Mouse (Mus musculus) limb, embryonic 12.5 days (tissue): ENCODE measurements at regions not wholly inside any gene's neighbourhood (a gene's known extent, or its start where the extent isn't known, plus 50 kb on each side); places are given as distances from the start of the nearest gene placed in this dataset.
A peak's percentile ranks its signal among the peaks of the same experiment; 100 is the strongest.

Source experiments
- ATAC-seq: fragments of 200-750 bp; cut with Nextera tagmentation; 2 replicates; pipeline ENCODE4 v1.8.0; 2017; ENCODE audit warnings: low read depth, moderate TSS enrichment; ENCODE audit not compliant: insufficient number of reproducible peaks, insufficient read depth, low FRiP score, low TSS enrichment
- H3K27ac ChIP-seq: fragments of 300-500 bp; sonication (generic); 2 replicates; pipeline ENCODE4 v1.5.1; 2016; ENCODE audit warnings: mild to moderate bottlenecking, moderate library complexity
- H3K27me3 ChIP-seq: fragments of 300-500 bp; sonication (generic); 2 replicates; pipeline ENCODE4 v1.6.1; 2016; ENCODE audit warnings: mild to moderate bottlenecking, moderate library complexity
- H3K36me3 ChIP-seq: fragments of 300-500 bp; sonication (generic); 2 replicates; pipeline ENCODE4 v1.6.1; 2016; ENCODE audit warnings: mild to moderate bottlenecking, moderate library complexity
- H3K4me1 ChIP-seq: fragments of 300-500 bp; sonication (generic); replicated peaks from 2 replicates; pipeline ENCODE4 v1.6.1; 2016
- H3K4me2 ChIP-seq: fragments of 300-500 bp; sonication (generic); 2 replicates; pipeline ENCODE4 v1.6.1; 2016; ENCODE audit warnings: mild to moderate bottlenecking, moderate library complexity
- H3K4me3 ChIP-seq: fragments of 300-500 bp; sonication (generic); replicated peaks from 2 replicates; pipeline ENCODE4 v1.5.1; 2016; ENCODE audit warnings: mild to moderate bottlenecking
- H3K9ac ChIP-seq: fragments of 300-500 bp; sonication (generic); replicated peaks from 2 replicates; pipeline ENCODE4 v1.6.1; 2016; ENCODE audit warnings: mild to moderate bottlenecking, moderate library complexity
- H3K9me3 ChIP-seq: fragments of 300-500 bp; sonication (generic); 2 replicates; pipeline ENCODE4 v1.6.1; 2016; ENCODE audit warnings: mild to moderate bottlenecking, moderate library complexity
- WGBS: fragments of 180-500 bp; shearing (Covaris S2); methylation state at CpG from one replicate; pipeline ENCODE4 v1.1.7; 2016; 5-methylcytosine and 5-hydroxymethylcytosine counted together

- Histone ChIP-seq H3K4me2 (no peak overlapping the region), H3K9ac (no peak overlapping the region)
Measured at GRCm38 (mm10) chr2:129883417-129883816, 83.1 kb downstream of the Stk35 start.

DNA sequence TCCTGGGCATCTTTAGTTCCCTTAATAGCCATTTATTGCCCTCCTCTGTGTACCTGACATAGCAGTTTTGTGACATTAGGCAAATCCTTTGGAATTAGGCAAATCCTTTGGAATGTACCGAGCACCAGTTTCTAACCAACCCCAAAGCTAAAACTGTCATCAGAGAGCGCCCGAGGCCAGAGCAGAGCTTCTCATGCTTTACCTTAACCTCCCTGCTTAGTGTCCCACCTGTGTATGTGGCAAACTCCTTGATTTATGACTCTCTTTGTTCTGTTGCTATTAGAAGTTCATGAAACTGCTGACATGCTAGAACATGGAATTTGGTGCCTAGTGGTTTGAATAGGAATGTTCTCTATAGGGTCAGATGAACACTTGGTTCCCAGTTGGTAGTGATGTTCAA, 84.0 kb downstream of the Stk35 start:
- Histone ChIP-seq H3K36me3 (no peaks in the 10 kb centered on the region), H3K9ac (no peak overlapping the region), H3K4me2 (no peak overlapping the region), H3K27me3 (no peaks in the 10 kb centered on the region), H3K4me3 (no peak overlapping the region), H3K9me3 (no peaks in the 10 kb centered on the region), H3K27ac (no peak overlapping the region), H3K4me1 (no peaks in the 10 kb centered on the region)
- no peak for ATAC-seq
- 36% methylated on average over 3 of the region's 3 CpGs for WGBS

More at GRCm38 (mm10) chr2:129883417-129883816, 83.1 kb downstream of the Stk35 start:
- H3K4me3 ChIP-seq, result no peak overlapping the region
- H3K27me3 ChIP-seq, result no peaks in the 10 kb centered on the region
- no peaks in the 10 kb centered on the region for H3K36me3 ChIP-seq
- no peak for ATAC-seq
- WGBS, result 20% methylated on average over 6 of the region's 6 CpGs
- H3K9me3 ChIP-seq, result no peaks in the 10 kb centered on the region
- H3K27ac ChIP-seq, result no peak overlapping the region
- no peaks in the 10 kb centered on the region for H3K4me1 ChIP-seq

GRCm38 (mm10) chr2:129885536-129885935, 85.2 kb downstream of the Stk35 start:
- H3K4me3 ChIP-seq, result no peak overlapping the region
- 91% methylated on average over 7 of the region's 7 CpGs for WGBS
- H3K4me1 ChIP-seq, result no peaks in the 10 kb centered on the region
- no peaks in the 10 kb centered on the region for H3K27me3 ChIP-seq
- no peak overlapping the region for H3K27ac ChIP-seq
- H3K4me2 ChIP-seq, result no peak overlapping the region
- ATAC-seq, result no peak
- H3K9me3 ChIP-seq, result 0 out of 2 replicates have a peak, but pooled peaks cover 5% of the 10 kb centered on the region
- no peak overlapping the region for H3K9ac ChIP-seq
- H3K36me3 ChIP-seq, result no peaks in the 10 kb centered on the region

- H3K4me2 ChIP-seq, result no peak overlapping the region
- 0 out of 2 replicates have a peak, but pooled peaks cover 5% of the 10 kb centered on the region for H3K9me3 ChIP-seq
- no peak for ATAC-seq
- no peaks in the 10 kb centered on the region for H3K4me1 ChIP-seq
- H3K27ac ChIP-seq, result no peak overlapping the region
- H3K36me3 ChIP-seq, result no peaks in the 10 kb centered on the region
- no peak overlapping the region for H3K9ac ChIP-seq
- no peaks in the 10 kb centered on the region for H3K27me3 ChIP-seq
- WGBS, result 75% methylated on average over 7 of the region's 7 CpGs
- no peak overlapping the region for H3K4me3 ChIP-seq
Measured at GRCm38 (mm10) chr2:129893231-129893630, 92.9 kb downstream of the Stk35 start.

DNA sequence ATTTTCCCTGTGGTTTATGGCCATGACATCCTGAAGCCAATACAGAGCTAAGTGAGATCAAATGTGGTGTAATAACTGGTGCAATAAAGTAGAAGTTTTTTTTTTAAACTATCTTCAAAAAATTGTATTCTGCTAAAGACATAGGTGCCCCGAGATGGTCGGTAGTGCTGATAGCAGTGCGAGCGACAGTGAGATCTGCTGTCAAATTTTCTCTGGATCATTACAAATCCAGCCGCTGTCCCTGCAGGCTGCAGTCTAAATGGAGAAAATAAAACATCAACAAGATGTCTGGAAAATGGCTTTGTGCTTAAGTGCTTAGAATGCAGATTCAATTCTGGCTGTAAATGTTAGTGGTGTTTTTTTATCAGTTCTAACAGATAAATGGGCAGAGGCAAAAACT, 93.5 kb downstream of the Stk35 start:
- WGBS, result 84% methylated on average over 5 of the region's 5 CpGs
- Histone ChIP-seq H3K4me1 (no peaks in the 10 kb centered on the region), H3K9ac (no peak overlapping the region), H3K36me3 (no peaks in the 10 kb centered on the region), H3K27me3 (no peaks in the 10 kb centered on the region), H3K9me3 (0 out of 2 replicates have a peak, but pooled peaks cover 5% of the 10 kb centered on the region), H3K4me2 (no peak overlapping the region), H3K27ac (no peak overlapping the region), H3K4me3 (no peak overlapping the region)
- ATAC-seq, result no peak

GRCm38 (mm10) chr2:129894906-129895305, 94.6 kb downstream of the Stk35 start:
- H3K27me3 ChIP-seq, result no peaks in the 10 kb centered on the region

DNA sequence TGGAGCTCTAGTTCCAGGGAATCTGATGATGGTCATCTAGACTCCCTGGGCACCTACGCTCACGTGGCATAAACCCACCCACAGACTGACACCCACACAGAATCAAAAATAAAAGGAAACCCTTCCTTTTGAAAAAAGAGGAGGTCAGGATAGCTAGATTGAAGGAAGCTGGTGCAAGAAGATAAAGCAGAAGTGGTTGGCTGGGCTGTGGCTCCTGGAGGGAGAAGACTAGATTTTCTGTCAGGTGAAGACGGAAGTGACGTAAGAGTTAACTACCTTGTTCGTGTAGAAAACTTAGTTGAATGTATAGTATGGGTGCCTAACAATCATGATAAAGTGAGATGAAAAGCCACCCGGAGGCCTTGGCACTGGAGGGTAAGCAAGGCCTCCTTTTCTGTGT, 95.1 kb downstream of the Stk35 start:
- no peaks in the 10 kb centered on the region for H3K4me1 ChIP-seq
- ATAC-seq, result no peak
- no peak overlapping the region for H3K27ac ChIP-seq
- H3K4me3 ChIP-seq, result no peak overlapping the region
- no peaks in the 10 kb centered on the region for H3K27me3 ChIP-seq
- H3K9ac ChIP-seq, result no peak overlapping the region
- no peak overlapping the region for H3K4me2 ChIP-seq
- H3K9me3 ChIP-seq, result 0 out of 2 replicates have a peak, but pooled peaks cover 1% of the 10 kb centered on the region
- H3K36me3 ChIP-seq, result no peaks in the 10 kb centered on the region
- 86% methylated on average over 6 of the region's 6 CpGs for WGBS

More at GRCm38 (mm10) chr2:129894906-129895305, 94.6 kb downstream of the Stk35 start:
- no peak for ATAC-seq
- Histone ChIP-seq H3K4me3 (no peak overlapping the region), H3K4me1 (no peaks in the 10 kb centered on the region), H3K9ac (no peak overlapping the region), H3K36me3 (no peaks in the 10 kb centered on the region), H3K4me2 (no peak overlapping the region), H3K27ac (no peak overlapping the region), H3K9me3 (0 out of 2 replicates have a peak, but pooled peaks cover 5% of the 10 kb centered on the region)
- WGBS, result 75% methylated on average over 8 of the region's 8 CpGs

GRCm38 (mm10) chr2:129896696-129897095, 96.4 kb downstream of the Stk35 start:
- ATAC-seq, result no peak
- H3K4me3 ChIP-seq, result no peak overlapping the region
- no peak overlapping the region for H3K9ac ChIP-seq
- H3K9me3 ChIP-seq, result no peaks in the 10 kb centered on the region
- no peaks in the 10 kb centered on the region for H3K36me3 ChIP-seq
- H3K27me3 ChIP-seq, result no peaks in the 10 kb centered on the region
- H3K4me2 ChIP-seq, result no peak overlapping the region
- 88% methylated on average over 4 of the region's 4 CpGs for WGBS
- H3K27ac ChIP-seq, result no peak overlapping the region
- no peaks in the 10 kb centered on the region for H3K4me1 ChIP-seq

DNA sequence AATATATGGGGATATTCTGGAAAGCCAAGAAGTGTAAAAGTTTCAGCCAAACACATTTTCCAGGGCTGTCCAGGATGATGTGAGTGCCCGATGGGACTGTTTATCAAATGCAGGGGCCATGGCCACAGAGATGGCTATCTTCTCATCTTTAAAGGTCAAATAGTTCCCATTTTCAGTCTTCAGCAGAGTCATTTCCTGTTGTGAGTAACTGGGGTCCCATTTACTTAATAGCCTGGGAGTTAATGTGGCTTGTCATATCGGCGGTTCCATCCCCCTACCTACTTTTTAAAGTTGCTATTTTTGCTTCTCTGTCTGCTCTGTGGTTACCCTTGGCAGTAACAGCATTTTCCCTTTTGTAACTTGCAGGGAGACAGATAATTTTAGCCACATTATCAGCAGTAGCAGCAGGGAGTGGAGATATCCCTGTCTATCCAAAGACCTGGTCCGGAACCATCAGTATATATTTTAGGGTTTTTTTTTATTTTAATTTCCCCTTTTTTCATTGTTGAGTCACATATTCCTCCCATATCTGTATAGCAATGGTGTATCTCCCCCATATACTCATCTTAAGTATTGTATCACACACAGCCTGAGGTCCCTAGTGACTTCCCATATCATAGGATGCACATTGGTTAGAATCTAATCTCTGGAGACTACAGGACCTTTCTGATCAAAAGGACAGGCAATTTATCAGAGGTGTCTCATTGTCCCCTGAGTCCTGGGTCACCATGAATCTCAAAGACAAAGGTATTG, 103.2 kb downstream of the Stk35 start:
- 0 out of 2 replicates have a peak, but pooled peaks cover 2% of the 10 kb centered on the region for H3K4me1 ChIP-seq
- 67% methylated on average over 4 of the region's 4 CpGs for WGBS

GRCm38 (mm10) chr2:129904753-129905152, 104.4 kb downstream of the Stk35 start:
- no peak overlapping the region for H3K27ac ChIP-seq
- no peaks in the 10 kb centered on the region for H3K9me3 ChIP-seq
- peaks cover 8% of the 10 kb centered on the region for H3K27me3 ChIP-seq
- no peak overlapping the region for H3K4me3 ChIP-seq
- ATAC-seq, result no peak
- 40% methylated on average over 7 of the region's 7 CpGs for WGBS
- H3K4me1 ChIP-seq, result peaks cover 12% of the 10 kb centered on the region
- H3K9ac ChIP-seq, result no peak overlapping the region
- H3K36me3 ChIP-seq, result no peaks in the 10 kb centered on the region
- H3K4me2 ChIP-seq, result no peak overlapping the region

More for the DNA sequence above, 103.2 kb downstream of the Stk35 start:
- Histone ChIP-seq H3K4me3 (no peak overlapping the region), H3K9ac (no peak overlapping the region), H3K27me3 (peaks cover 3% of the 10 kb centered on the region; the same call in 1 of the 2 replicates), H3K4me2 (no peak overlapping the region), H3K36me3 (no peaks in the 10 kb centered on the region), H3K9me3 (no peaks in the 10 kb centered on the region), H3K27ac (no peak overlapping the region)
- no peak for ATAC-seq

DNA sequence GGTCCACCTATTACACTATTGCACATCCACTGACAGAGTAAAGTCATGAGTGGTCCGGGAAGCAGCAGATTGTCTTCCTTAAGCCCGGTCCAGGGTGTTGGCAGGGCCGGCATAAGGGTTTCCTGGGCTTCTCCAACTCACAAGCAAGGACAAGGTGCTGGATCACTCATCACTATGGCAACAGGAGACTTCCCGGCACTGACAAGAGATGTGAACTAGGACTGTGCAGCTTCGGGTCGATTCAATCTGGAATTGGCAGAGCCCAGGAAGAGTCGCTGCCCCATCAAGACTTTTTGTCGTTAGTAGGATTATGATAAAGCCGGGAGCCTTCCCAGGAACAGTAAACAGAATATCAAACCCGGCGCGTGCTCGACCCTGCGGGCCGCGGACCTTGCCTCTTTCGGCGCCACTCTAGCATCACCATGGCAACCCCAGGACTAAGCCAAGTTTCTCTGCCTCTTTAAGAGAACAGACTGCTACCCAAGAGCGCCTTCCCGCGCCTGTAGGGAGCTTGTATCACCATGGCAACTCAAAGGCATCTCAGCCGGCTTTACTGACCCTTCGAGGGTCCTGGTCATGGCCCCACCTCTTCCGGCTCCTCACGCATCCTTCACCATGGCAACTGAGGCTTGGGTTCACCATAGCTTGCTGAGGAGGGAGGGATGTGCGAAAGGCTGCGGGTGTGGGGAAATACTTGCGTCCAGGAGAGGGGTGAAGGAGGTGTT, 103.3 kb upstream of the Tgm3 start:
- peak overlapping the region; percentile 44 for H3K9ac ChIP-seq
- no peaks in the 10 kb centered on the region for H3K9me3 ChIP-seq
- ATAC-seq, result peak; percentile 85
- H3K4me1 ChIP-seq, result peaks cover 22% of the 10 kb centered on the region
- H3K4me2 ChIP-seq, result peak overlapping the region; percentile 73
- no peak overlapping the region for H3K27ac ChIP-seq
- peak overlapping the region; percentile 39 for H3K4me3 ChIP-seq
- 2% methylated on average over 28 of the region's 28 CpGs for WGBS
- peaks cover 8% of the 10 kb centered on the region for H3K27me3 ChIP-seq
- no peaks in the 10 kb centered on the region for H3K36me3 ChIP-seq
